Mouse (Mus musculus) lung, postnatal 0 days (tissue): Measurements from ENCODE around the gene Serinc5. TPM values are rescaled to one million over a fixed set of nuclear protein-coding genes. Genes with fewer than 3 reads are reported as not detected.

Experiments
- ATAC-seq: fragments of 200-750 bp; cut with Nextera tagmentation; 2 replicates; pipeline ENCODE4 v1.8.0; 2017; ENCODE audit warnings: moderate library complexity
- DNase-seq: peaks from one replicate; pipeline ENCODE4 v3.0.0-alpha.2; 2016; ENCODE audit warnings: low spot score
- H3K27ac ChIP-seq: fragments of 300-500 bp; sonication (generic); 2 replicates; pipeline ENCODE4 v1.5.1; 2014; ENCODE audit warnings: antibody characterized with exemption, mild to moderate bottlenecking, low read length, mixed read lengths
- H3K27me3 ChIP-seq: fragments of 300-500 bp; sonication (generic); replicated peaks from 2 replicates; pipeline ENCODE4 v1.6.1; 2014; ENCODE audit warnings: low read length, mixed read lengths; ENCODE audit not compliant: insufficient read depth
- H3K36me3 ChIP-seq: fragments of 300-500 bp; sonication (generic); 2 replicates; pipeline ENCODE4 v1.6.1; 2014; ENCODE audit warnings: low read length, mixed read lengths; ENCODE audit not compliant: insufficient read depth
- H3K4me1 ChIP-seq: fragments of 300-500 bp; sonication (generic); 2 replicates; pipeline ENCODE4 v1.6.1; 2014; ENCODE audit warnings: antibody characterized with exemption, low read depth, low read length, mixed read lengths; ENCODE audit not compliant: insufficient read depth
- H3K4me2 ChIP-seq: fragments of 300-500 bp; sonication (generic); replicated peaks from 2 replicates; pipeline ENCODE4 v1.6.1; 2014; ENCODE audit warnings: low read depth, mild to moderate bottlenecking, low read length, moderate library complexity, mixed read lengths
- H3K4me3 ChIP-seq: fragments of 300-500 bp; sonication (generic); 2 replicates; pipeline ENCODE4 v1.5.1; 2014; ENCODE audit warnings: low read depth, low read length
- H3K9ac ChIP-seq: fragments of 300-500 bp; sonication (generic); replicated peaks from 2 replicates; pipeline ENCODE4 v1.6.1; 2014; ENCODE audit warnings: low read depth, mild to moderate bottlenecking
- H3K9me3 ChIP-seq: fragments of 300-500 bp; sonication (generic); 2 replicates; pipeline ENCODE4 v1.6.1; 2016; ENCODE audit warnings: low read length, mixed read lengths
- CTCF ChIP-seq: IDR thresholded peaks from 2 replicates; pipeline ENCODE4 v1.5.1; 2016; ENCODE audit warnings: antibody characterized with exemption, mild to moderate bottlenecking
- EP300 ChIP-seq: IDR thresholded peaks from 2 replicates; pipeline ENCODE4 v1.6.1; 2016; ENCODE audit warnings: antibody characterized with exemption, mild to moderate bottlenecking, control low read depth
- WGBS: fragments of 180-500 bp; shearing (Covaris S2); extraction: QIAGEN DNeasy Blood & Tissue Kit; methylation state at CpG from one replicate; pipeline ENCODE4 v1.1.7; 2014; 5-methylcytosine and 5-hydroxymethylcytosine counted together
- polyA plus RNA-seq: library from polyadenylated mRNA; unstranded; fragments of >200 nt; fragmentation: Nextera tagmentation; extraction: Ambion mirVana; gene quantifications from 2 replicates; pipeline ENCODE4 v1.2.1, GENCODE M21; 2015

Serinc5 gene
- polyA plus RNA-seq, 1 experiment from 2014 or later = 21.4 TPM

- WGBS = 42% methylated on average over 5 of the region's 5 CpGs
- Histone ChIP-seq H3K9ac (no peak overlapping the region), H3K9me3 (no peaks in the 10 kb centered on the region), H3K27ac (no peak overlapping the region), H3K4me1 (no peaks in the 10 kb centered on the region; the same call in 1 of the 2 replicates), H3K36me3 (peaks cover 19% of the 10 kb centered on the region), H3K4me2 (no peak overlapping the region), H3K4me3 (no peak overlapping the region), H3K27me3 (no peaks in the 10 kb centered on the region)
- ATAC-seq = no peak
- no peak for TF ChIP-seq EP300
- no peak for DNase-seq
Observed at GRCm38 (mm10) chr13:92702035-92702434, 91.1 kb downstream of the Serinc5 start.

DNA sequence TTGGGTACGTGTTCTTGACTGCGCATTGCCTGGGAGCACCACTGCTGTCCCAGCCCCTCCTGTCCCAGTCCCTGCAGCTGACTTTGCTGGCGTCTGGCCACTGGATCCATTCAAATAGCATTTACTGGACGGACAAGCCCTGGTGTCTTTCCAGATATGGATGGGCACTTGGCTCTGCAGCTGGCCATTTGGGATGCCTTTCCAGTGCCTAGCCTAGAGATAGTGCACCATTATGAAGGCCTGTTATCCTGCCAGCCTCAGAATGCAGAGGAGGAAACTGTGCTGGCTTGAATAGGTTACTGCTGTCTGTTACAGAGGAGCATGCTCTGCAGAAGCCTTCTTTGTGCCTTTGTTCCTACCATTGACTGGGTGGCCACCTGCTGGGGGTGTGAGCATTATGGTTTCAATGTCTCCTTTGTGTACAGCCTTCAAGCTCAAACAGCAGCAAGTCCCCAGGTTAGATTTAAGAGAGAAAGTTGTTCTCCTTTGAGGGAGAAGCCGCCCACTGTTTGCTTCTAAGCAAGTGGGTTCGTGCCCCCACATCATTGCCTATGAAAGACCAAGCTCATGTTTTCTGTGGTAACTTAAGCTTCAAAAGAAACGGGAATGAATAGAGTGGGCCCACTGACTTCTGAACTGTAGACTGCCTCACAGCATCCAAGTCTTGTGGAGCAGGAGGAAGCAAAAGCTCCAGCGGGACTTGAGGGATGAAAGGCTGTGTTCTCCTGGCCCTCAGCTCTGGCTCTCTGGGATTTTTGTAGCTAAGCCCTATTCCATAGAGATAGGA, 92.5 kb downstream of the Serinc5 start:
- no peaks in the 10 kb centered on the region for H3K27me3 ChIP-seq
- no peak overlapping the region for H3K4me2 ChIP-seq
- H3K36me3 ChIP-seq = peaks cover 17% of the 10 kb centered on the region; the same call in 1 of the 2 replicates
- ATAC-seq = no peak; the same call in 1 of the 2 replicates
- no peak overlapping the region for H3K9ac ChIP-seq
- H3K4me1 ChIP-seq = no peaks in the 10 kb centered on the region
- no peak overlapping the region for H3K4me3 ChIP-seq
- no peak for DNase-seq
- H3K9me3 ChIP-seq = no peaks in the 10 kb centered on the region
- H3K27ac ChIP-seq = no peak overlapping the region
- WGBS = 67% methylated on average over 8 of the region's 8 CpGs
- TF ChIP-seq EP300 = no peak
- peak; percentile 40 for TF ChIP-seq CTCF

GRCm38 (mm10) chr13:92704189-92704588, 93.3 kb downstream of the Serinc5 start:
- WGBS = 81% methylated on average over 7 of the region's 7 CpGs
- no peak for ATAC-seq
- DNase-seq = no peak

DNA sequence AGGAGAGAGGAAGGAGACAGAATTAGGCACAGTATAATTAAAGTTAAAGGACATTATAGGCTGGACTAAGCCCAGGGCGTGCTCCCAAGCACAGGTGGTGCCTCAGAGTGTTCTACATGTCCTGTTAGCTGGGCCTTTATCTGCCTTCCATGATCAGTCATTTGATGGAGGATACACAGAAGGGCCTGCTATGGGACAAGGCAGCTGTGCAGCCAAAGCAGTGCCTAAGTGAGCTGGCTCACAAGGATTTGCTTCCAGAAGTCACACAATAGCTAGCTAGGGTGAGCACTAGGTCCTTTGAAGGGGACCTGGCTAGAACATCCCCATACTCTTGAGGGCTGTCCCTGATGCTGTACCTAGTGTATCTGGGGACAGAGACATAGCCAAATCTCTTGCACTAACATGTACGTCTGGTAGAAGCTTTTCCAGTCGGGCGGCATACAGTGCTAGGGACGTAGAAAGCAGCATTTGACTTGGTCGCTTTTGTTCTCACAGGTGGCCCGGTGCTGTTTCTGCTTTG, 94.2 kb downstream of the Serinc5 start:
- no peaks in the 10 kb centered on the region for H3K27me3 ChIP-seq
- no peak overlapping the region for H3K4me3 ChIP-seq
- no peaks in the 10 kb centered on the region for H3K9me3 ChIP-seq
- no peak for DNase-seq
- H3K4me2 ChIP-seq = no peak overlapping the region
- H3K36me3 ChIP-seq = peaks cover 21% of the 10 kb centered on the region; the same call in 1 of the 2 replicates
- 95% methylated on average over 7 of the region's 7 CpGs for WGBS
- H3K27ac ChIP-seq = no peak overlapping the region
- no peak for ATAC-seq
- TF ChIP-seq EP300 = no peak
- no peak for TF ChIP-seq CTCF
- no peak overlapping the region for H3K9ac ChIP-seq
- H3K4me1 ChIP-seq = no peaks in the 10 kb centered on the region

More at GRCm38 (mm10) chr13:92704189-92704588, 93.3 kb downstream of the Serinc5 start:
- H3K9ac ChIP-seq = no peak overlapping the region
- no peaks in the 10 kb centered on the region for H3K4me1 ChIP-seq
- no peaks in the 10 kb centered on the region for H3K27me3 ChIP-seq
- peaks cover 21% of the 10 kb centered on the region; the same call in 1 of the 2 replicates for H3K36me3 ChIP-seq
- H3K27ac ChIP-seq = no peak overlapping the region
- no peaks in the 10 kb centered on the region for H3K9me3 ChIP-seq
- no peak for TF ChIP-seq EP300
- no peak for TF ChIP-seq CTCF
- no peak overlapping the region for H3K4me3 ChIP-seq
- H3K4me2 ChIP-seq = no peak overlapping the region

GRCm38 (mm10) chr13:92706342-92707061, 95.6 kb downstream of the Serinc5 start:
- H3K27me3 ChIP-seq = no peaks in the 10 kb centered on the region
- ATAC-seq = peak; percentile 74
- no peak for TF ChIP-seq CTCF
- TF ChIP-seq EP300 = no peak
- peak; percentile 45 for DNase-seq
- H3K4me2 ChIP-seq = no peak overlapping the region
- 53% methylated on average over 9 of the region's 9 CpGs for WGBS
- H3K4me3 ChIP-seq = no peak overlapping the region
- peaks cover 16% of the 10 kb centered on the region; the same call in 1 of the 2 replicates for H3K36me3 ChIP-seq
- H3K9me3 ChIP-seq = no peaks in the 10 kb centered on the region
- no peaks in the 10 kb centered on the region for H3K4me1 ChIP-seq
- H3K9ac ChIP-seq = no peak overlapping the region
- no peak overlapping the region for H3K27ac ChIP-seq

DNA sequence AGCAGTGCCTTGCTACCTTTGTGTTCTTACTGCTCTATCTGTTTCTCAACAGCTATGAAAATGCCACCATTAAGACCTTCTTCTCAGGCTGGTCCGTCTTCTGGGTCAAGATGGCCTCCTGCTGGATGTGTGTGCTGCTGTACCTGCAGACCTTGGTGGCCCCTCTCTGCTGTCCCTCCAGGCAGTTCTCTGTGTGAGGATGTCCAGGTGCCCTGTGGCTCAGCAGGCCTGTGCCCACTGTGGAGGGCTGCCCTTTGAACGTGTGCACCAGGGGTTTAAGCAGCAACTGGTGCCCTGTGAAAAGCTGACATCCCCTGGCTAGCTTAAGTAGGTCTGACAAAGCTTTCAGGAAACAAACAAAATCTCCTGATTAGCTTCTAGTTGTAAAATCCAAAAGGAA, 97.0 kb downstream of the Serinc5 start:
- DNase-seq = no peak

More for the DNA sequence above, 97.0 kb downstream of the Serinc5 start:
- no peak overlapping the region for H3K4me2 ChIP-seq
- H3K27ac ChIP-seq = no peak overlapping the region
- 70% methylated on average over 2 of the region's 2 CpGs for WGBS
- H3K9ac ChIP-seq = no peak overlapping the region
- no peak overlapping the region for H3K4me3 ChIP-seq
- no peaks in the 10 kb centered on the region for H3K4me1 ChIP-seq
- H3K27me3 ChIP-seq = no peaks in the 10 kb centered on the region
- TF ChIP-seq EP300 = no peak
- 0 out of 2 replicates have a peak, but pooled peaks have one; percentile 7 for TF ChIP-seq CTCF
- peaks cover 16% of the 10 kb centered on the region; the same call in 1 of the 2 replicates for H3K36me3 ChIP-seq
- ATAC-seq = no peak
- no peaks in the 10 kb centered on the region for H3K9me3 ChIP-seq
